Mouse (Mus musculus) limb, embryonic 14.5 days (tissue): ENCODE data around the gene Wfdc1. TPM values are rescaled to one million over a fixed set of nuclear protein-coding genes. Genes with fewer than 3 reads are reported as not detected.

ENCODE experiments used
- ATAC-seq: fragments of 200-750 bp; cut with Nextera tagmentation; 2 replicates; pipeline ENCODE4 v1.8.0; 2017; ENCODE audit warnings: low read depth, moderate number of reproducible peaks, moderate TSS enrichment; ENCODE audit not compliant: low FRiP score
- DNase-seq: peaks from one replicate; pipeline ENCODE4 v3.0.0-alpha.2; 2015; ENCODE audit warnings: low spot score
- H3K27ac ChIP-seq: fragments of 300-500 bp; sonication (generic); replicated peaks from 2 replicates; pipeline ENCODE4 v1.5.1; 2014; ENCODE audit warnings: low read depth, mild to moderate bottlenecking, low read length, moderate library complexity, mixed read lengths
- H3K27me3 ChIP-seq: fragments of 300-500 bp; sonication (generic); 2 replicates; pipeline ENCODE4 v1.6.1; 2014; ENCODE audit warnings: low read length, mixed read lengths; ENCODE audit not compliant: control insufficient read depth, insufficient read depth
- H3K36me3 ChIP-seq: fragments of 300-500 bp; sonication (generic); 2 replicates; pipeline ENCODE4 v1.6.1; 2014; ENCODE audit warnings: mild to moderate bottlenecking, low read length, moderate library complexity, mixed read lengths; ENCODE audit not compliant: control insufficient read depth, insufficient read depth
- H3K4me1 ChIP-seq: fragments of 300-500 bp; sonication (generic); 2 replicates; pipeline ENCODE4 v1.6.1; 2014; ENCODE audit warnings: antibody characterized with exemption, low read length, mixed read lengths; ENCODE audit not compliant: control insufficient read depth, insufficient read depth
- H3K4me2 ChIP-seq: fragments of 300-500 bp; sonication (generic); replicated peaks from 2 replicates; pipeline ENCODE4 v1.6.1; 2014; ENCODE audit warnings: low read depth, mild to moderate bottlenecking, low read length, moderate library complexity; ENCODE audit not compliant: severe bottlenecking
- H3K4me3 ChIP-seq: fragments of 300-500 bp; sonication (generic); replicated peaks from 2 replicates; pipeline ENCODE4 v1.5.1; 2014; ENCODE audit warnings: low read length
- H3K9ac ChIP-seq: fragments of 300-500 bp; sonication (generic); 2 replicates; pipeline ENCODE4 v1.6.1; 2014; ENCODE audit warnings: mild to moderate bottlenecking, low read depth, low read length, moderate library complexity; ENCODE audit not compliant: severe bottlenecking
- H3K9me3 ChIP-seq: fragments of 300-500 bp; sonication (generic); 2 replicates; pipeline ENCODE4 v1.6.1; 2016; ENCODE audit warnings: low read length; ENCODE audit not compliant: control insufficient read depth
- POLR2A ChIP-seq: fragments of 200-500 bp; IDR thresholded peaks from 2 replicates; pipeline ENCODE4 v1.8.0; 2012; ENCODE audit warnings: inconsistent platforms, mild to moderate bottlenecking, moderate library complexity, borderline replicate concordance; ENCODE audit not compliant: insufficient read depth, insufficient read length; ENCODE audit errors: extremely low read depth
- WGBS: fragments of 180-500 bp; shearing (Covaris S2); extraction: QIAGEN DNeasy Blood & Tissue Kit; methylation state at CpG from one replicate; pipeline ENCODE4 v1.1.7; 2014; 5-methylcytosine and 5-hydroxymethylcytosine counted together
- polyA plus RNA-seq, 2 experiments: library from polyadenylated mRNA; depleted of rRNA in 1 of 2; stranded (reverse) in 1 of 2; unstranded in 1 of 2; fragments of >200 nt; fragmentation: Nextera tagmentation in 1 of 2; extraction: Ambion mirVana in 1 of 2; gene quantifications; 2 replicates each; pipeline versions ENCODE4 v1.2.1 to v1.2.3; 2012 to 2014

The Wfdc1 gene
- polyA plus RNA-seq, 2 experiments, result 0.80 to 0.91 TPM

DNA sequence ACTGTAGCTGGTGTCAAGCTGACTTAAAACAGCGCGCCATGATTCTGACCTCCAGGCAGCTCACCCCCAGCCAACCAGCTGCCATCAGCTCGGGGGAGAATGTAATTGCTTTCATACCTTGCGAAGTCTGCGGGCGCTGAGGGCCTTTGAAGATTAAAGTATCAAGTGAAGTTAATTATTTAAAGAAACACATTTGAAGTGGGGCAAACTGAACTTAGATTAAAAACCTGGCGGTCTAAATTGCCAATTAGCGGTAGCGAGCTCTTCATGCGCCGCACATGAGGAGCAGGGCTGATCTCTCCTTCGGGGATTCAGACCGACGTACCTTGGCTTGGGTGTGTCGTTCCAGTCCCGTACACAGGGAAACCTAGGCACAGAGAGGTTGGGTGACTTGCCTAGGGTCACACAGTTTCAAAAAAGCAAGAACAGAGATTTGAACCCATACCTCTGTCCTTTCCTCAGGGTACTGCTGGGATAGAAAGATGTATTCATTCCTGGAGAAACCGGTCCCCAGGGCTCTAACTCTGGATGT lies 21.7 kb upstream of the Wfdc1 start:
- DNase-seq (no peak), ATAC-seq (no peak)
- Histone ChIP-seq H3K4me3 (no peak overlapping the region), H3K27ac (no peak overlapping the region), H3K36me3 (no peaks in the 10 kb centered on the region), H3K4me2 (no peak overlapping the region), H3K4me1 (no peaks in the 10 kb centered on the region), H3K9me3 (no peaks in the 10 kb centered on the region), H3K9ac (no peak overlapping the region), H3K27me3 (no peaks in the 10 kb centered on the region)
- 53% methylated on average over 17 of the region's 17 CpGs for WGBS
- no peak for TF ChIP-seq POLR2A

DNA sequence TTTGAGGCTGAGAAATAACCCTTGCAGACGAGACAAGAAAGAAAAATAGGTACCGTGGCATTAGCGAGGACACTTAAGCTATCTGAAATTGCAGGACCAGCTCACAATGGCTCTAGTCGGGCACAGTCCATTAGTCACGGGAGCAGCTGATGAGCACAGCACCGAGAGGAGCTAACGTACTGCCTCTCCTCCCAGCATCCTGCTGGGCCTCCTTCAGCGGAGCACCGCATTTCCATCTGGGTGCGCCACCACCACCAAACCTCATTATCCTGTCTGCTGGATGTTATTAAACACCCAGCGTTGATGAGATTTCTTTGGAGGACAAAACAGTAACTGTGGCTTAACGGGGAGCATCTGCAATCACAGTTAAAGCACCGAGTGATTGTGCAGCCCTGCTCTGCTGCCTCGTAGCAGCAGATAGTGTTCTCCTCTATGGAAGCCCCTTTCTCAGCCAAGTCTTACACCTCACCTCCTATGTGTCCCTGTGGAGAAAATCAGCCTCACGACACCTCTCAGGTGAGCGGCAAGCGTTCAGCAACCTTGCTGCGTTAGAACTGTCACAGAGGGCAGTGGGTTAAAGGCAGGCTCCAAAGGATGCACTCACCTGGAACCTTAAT lies 21.1 kb upstream of the Wfdc1 start:
- H3K9me3 ChIP-seq, result no peaks in the 10 kb centered on the region

DNA sequence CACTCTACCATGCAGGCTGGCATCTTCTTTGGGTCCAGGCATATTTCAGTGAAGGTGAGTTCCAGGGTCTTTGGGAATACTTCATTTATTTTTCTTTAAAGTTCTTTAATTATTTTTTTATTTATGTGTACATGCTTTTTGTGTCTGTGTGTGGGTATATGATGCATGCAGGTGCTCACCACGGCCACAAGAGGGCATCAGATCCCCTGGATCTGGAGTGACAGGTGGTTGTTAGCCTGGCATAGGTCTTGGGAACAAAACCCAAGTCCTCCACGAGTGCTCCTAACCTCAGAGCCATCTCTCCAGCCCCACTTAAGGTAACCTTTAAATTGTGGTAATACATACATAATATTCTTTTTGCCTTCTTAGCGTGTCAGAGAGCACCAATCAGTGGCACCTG lies 20.0 kb upstream of the Wfdc1 start:
- H3K4me3 ChIP-seq, result no peak overlapping the region
- H3K4me2 ChIP-seq, result no peak overlapping the region
- H3K4me1 ChIP-seq, result 0 out of 2 replicates have a peak, but pooled peaks cover under 1% of the 10 kb centered on the region
- no peak for ATAC-seq
- 73% methylated on average over 3 of the region's 3 CpGs for WGBS
- H3K27me3 ChIP-seq, result no peaks in the 10 kb centered on the region
- no peaks in the 10 kb centered on the region for H3K36me3 ChIP-seq
- no peak overlapping the region for H3K9ac ChIP-seq
- no peaks in the 10 kb centered on the region for H3K9me3 ChIP-seq
- no peak overlapping the region for H3K27ac ChIP-seq
- no peak for DNase-seq
- TF ChIP-seq POLR2A, result no peak

More for the DNA sequence above, 21.1 kb upstream of the Wfdc1 start:
- H3K4me3 ChIP-seq, result no peak overlapping the region
- 56% methylated on average over 18 of the region's 18 CpGs for WGBS
- H3K36me3 ChIP-seq, result no peaks in the 10 kb centered on the region
- H3K9ac ChIP-seq, result no peak overlapping the region
- H3K4me1 ChIP-seq, result no peaks in the 10 kb centered on the region
- H3K27ac ChIP-seq, result no peak overlapping the region
- DNase-seq (no peak), ATAC-seq (no peak)
- no peak overlapping the region for H3K4me2 ChIP-seq
- no peak for TF ChIP-seq POLR2A
- H3K27me3 ChIP-seq, result no peaks in the 10 kb centered on the region

DNA sequence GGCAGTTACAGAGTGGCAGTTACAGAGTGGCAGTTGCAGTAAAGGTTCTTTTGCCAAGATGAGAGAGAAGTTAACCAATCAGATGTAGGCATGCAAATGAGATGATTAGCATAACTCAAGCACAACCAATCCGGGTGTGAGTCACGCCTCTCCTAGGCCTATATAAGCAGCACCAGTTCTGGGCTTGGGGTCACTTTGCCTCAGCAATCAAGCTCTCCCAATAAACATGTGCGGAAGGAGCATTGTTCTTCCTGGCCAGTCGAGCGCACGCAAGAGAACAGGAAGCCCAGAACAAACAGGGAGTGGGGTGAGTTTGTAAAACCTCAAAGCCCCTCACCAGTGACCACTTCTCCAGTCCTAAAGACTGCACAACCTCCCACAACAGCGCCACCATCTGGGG lies 19.3 kb upstream of the Wfdc1 start:
- no peaks in the 10 kb centered on the region for H3K9me3 ChIP-seq
- H3K4me3 ChIP-seq, result no peak overlapping the region
- H3K4me2 ChIP-seq, result no peak overlapping the region
- no peak overlapping the region for H3K9ac ChIP-seq
- peaks cover 4% of the 10 kb centered on the region; the same call in 1 of the 2 replicates for H3K4me1 ChIP-seq
- H3K27me3 ChIP-seq, result no peaks in the 10 kb centered on the region
- no peak for TF ChIP-seq POLR2A
- ATAC-seq (no peak), DNase-seq (no peak)
- WGBS, result 81% methylated on average over 7 of the region's 7 CpGs
- no peak overlapping the region for H3K27ac ChIP-seq
- H3K36me3 ChIP-seq, result no peaks in the 10 kb centered on the region

DNA sequence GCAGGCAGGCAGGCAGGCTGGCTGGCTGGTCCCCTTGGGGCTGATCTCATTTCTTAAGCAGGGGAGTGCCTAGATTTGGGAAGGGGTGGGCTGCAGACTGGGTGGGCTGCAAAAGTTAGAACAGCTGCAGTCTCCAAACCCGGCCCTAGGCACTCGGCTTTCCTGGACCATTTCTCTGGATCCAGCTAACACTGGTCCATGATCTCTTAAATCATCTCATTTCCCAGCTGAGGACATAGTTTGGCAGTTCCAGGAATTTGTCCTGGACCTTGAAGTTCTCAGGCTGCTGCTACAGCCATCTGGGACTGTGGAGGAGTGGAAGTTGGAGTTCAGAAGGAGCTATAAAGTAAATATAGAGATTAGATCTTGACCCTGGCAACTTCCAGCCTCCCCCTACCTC lies 14.8 kb upstream of the Wfdc1 start:
- H3K27ac ChIP-seq, result no peak overlapping the region
- WGBS, result 11% methylated on average over 2 of the region's 2 CpGs
- no peaks in the 10 kb centered on the region for H3K27me3 ChIP-seq
- H3K4me2 ChIP-seq, result no peak overlapping the region
- H3K4me1 ChIP-seq, result peaks cover 4% of the 10 kb centered on the region
- no peak for TF ChIP-seq POLR2A
- ATAC-seq (peak; percentile 34; the same call in 1 of the 2 replicates), DNase-seq (peak; percentile 42)
- no peaks in the 10 kb centered on the region for H3K9me3 ChIP-seq
- H3K9ac ChIP-seq, result no peak overlapping the region
- no peaks in the 10 kb centered on the region for H3K36me3 ChIP-seq
- no peak overlapping the region for H3K4me3 ChIP-seq
